Mouse (Mus musculus): Measurements from ENCODE around the gene Slc25a26.

Gene Slc25a26

DNA sequence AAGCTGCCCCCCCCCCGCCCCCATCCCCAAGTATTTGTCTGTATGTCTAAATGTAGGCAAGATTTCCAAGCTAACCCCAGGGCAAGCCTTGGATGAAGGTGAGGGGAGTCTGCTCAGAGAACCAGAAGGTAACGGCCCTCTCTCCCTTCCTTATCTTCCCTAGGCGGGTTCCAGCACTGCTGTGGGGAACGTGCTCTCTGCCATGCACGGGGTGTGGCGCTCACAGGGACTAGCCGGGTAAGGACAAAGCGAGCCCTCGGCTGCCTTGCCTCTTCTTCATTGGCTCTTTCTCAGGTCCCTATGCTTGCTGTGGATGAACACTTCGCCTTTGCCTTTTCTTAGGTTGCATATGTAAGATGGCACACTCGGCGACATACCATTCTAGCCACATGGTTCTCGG, 98.9 kb downstream of the Slc25a26 start:
- DNase-seq (ENCODE audit: low spot score) = no peak

DNA sequence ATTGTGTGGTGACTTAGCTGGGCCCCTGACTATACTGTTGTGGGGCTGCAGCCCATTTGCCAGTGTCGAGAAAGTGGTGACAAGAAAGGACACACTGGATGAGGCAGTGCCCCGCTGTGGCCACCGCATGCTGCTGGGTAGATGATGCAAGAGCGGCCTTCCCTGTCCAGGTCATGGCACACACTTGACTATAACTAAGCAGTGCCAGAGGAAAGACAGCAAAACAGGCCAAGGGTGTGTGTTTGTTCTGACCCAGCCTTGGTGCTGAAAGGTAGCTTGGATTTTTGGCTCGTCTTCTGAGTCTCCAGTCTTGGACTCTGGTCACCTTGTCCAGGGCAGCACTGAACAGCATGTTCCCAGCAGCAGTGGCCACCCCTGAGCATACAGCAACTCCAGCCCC, 101.0 kb downstream of the Slc25a26 start:
- DNase-seq (ENCODE audit: low spot score) = no peak

- no peak for DNase-seq (ENCODE audit: low spot score)
Measured at GRCm38 (mm10) chr6:94601811-94602210, 101.7 kb downstream of the Slc25a26 start.

- DNase-seq (ENCODE audit: low spot score) = no peak
Measured at GRCm38 (mm10) chr6:94604072-94604471, 103.9 kb downstream of the Slc25a26 start.

- no peak for DNase-seq (ENCODE audit: low spot score)
Measured at GRCm38 (mm10) chr6:94604546-94604945, 104.4 kb downstream of the Slc25a26 start.

DNA sequence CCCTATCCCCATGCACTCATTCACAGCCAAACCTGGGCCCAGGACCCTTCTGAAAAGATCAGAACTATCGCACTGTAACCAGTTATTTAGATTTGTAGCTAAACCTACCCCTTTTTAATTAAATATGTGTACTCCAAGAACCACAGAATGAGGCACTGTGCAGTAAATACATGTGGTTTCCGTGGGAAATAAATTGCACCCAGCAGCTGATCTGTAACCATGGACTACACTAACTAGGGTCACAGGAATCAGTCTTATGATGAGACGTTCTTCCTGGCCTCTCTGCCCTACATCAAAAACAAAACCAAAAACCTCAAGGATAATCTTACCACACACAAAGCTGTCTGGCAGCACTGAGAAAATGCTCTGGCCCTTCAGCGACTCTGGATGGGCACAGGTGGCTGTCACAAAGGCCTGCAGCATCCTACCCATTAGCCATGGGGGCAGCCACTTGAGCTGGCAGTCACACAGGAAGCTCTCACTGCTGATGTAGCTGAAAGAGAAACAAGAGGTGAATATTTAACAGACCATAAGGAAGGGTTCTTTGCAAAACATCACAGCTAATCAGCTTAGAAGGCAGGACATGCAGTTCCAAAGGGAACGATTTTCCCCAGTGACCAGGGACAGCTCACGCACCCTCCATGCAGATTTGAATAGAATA, 113.2 kb downstream of the Slc25a26 start:
- DNase-seq (ENCODE audit: low spot score) = no peak

- no peak for DNase-seq (ENCODE audit: low spot score)
Measured at GRCm38 (mm10) chr6:94614346-94614745, 114.2 kb downstream of the Slc25a26 start.

DNA sequence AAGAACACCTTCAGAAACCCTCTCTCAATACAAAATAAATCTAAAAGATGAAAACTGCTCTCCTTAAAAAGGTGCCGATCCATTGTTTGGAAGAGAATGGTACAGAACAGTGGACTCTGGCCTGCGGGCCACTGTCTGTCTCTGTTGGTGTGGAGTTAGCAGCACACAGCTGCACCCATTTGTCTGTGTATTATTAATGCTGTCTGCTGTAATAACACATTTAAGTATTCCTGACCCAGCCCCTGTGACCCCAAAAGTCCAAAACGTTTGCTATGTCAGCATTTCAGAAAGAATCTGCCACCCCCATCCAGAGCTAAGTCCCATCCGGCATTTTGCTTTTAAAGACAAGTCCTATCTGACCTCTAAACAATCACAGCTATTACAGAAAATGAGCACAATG, 115.8 kb downstream of the Slc25a26 start:
- no peak for DNase-seq (ENCODE audit: low spot score)

GRCm38 (mm10) chr6:94618671-94619070, 118.5 kb downstream of the Slc25a26 start:
- DNase-seq (ENCODE audit: low spot score) = no peak

DNA sequence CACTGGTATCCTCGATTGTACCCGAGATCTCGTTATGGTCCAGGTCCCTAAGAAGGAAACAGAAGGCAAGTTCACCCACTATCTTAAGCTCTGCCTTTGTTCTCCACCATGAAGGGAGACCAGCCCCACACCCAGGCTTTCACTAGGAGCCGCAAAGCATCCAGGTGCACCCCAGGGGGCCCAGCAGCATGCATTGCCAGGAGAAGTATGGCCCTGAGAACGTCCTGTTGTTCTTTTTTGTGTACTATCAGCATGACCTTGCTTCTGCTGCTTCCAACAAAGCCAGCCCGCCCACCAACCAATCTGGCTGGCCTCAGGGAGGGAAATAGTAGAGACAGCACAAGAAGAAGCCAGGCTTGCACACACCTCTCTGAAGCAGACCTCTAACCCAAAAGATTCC, 120.2 kb downstream of the Slc25a26 start:
- peak; percentile 52 for DNase-seq (ENCODE audit: low spot score)

DNA sequence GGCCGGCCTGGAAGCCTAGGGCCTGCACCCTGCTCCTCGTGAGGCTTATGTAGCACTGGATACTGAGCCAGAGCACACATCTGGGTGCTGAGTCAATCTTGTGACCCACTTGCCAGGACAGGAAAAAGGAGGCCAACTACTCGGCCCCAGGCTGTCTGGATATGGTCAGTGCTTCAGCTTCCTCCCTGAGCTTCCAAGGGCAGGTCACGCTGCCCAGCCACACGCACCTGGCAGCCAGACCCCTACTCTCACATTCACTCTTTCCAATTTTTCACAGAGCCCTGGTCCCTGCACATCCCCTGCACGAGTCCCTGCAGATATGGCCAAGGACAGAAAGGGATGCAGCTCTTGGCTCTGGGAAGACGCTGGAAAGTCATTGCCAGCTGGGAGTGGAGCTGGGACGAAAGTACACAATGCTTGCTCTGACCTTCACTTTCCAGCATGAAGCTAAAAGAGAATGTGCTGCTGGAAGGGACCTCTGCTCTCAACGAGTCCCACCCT, 120.7 kb downstream of the Slc25a26 start:
- peak; percentile 54 for DNase-seq (ENCODE audit: low spot score)

DNA sequence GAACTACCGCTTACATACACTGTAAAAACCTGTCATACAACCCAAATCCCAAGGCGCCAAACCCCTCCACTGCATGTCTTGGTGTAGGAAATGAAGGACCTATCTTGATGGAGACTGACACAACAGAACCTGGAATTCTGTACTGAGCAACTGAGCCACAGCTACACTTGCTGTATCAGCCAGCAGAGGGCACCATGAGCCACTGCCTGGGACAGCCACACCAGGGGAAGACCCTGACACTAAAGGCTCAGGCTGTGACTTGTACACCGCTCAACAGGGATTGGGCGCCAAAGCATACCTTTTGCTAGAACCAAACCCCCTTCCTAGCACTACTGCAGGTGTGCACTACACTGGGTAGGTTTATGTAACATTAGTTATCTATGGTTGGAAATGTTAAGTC, 122.9 kb downstream of the Slc25a26 start:
- DNase-seq (ENCODE audit: low spot score) = peak; percentile 78

DNA sequence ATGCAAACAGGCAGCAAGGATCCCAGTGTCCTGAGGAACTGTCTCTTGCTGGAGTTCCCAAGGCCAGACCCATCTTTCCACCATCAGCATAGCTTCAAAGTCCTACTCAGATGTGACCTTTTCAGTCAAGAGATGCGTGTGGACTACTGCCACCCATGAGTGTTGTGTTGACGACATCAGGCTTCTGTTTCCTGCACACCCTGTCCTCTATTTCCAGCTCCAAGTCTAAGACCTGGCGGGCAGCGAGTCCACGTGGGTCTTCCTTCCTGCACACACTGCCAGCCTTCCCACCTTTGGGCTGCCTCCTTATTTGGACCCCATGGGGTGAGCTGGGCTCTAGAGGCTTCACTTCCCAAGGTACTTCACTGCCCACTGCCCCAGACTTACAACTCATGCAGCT, 124.4 kb downstream of the Slc25a26 start:
- DNase-seq (ENCODE audit: low spot score) = no peak

GRCm38 (mm10) chr6:94625896-94626295, 125.8 kb downstream of the Slc25a26 start:
- DNase-seq (ENCODE audit: low spot score) = no peak

- no peak for DNase-seq (ENCODE audit: low spot score)
Measured at GRCm38 (mm10) chr6:94626807-94627206, 126.7 kb downstream of the Slc25a26 start.

GRCm38 (mm10) chr6:94627714-94628595, 127.8 kb downstream of the Slc25a26 start:
- DNase-seq (ENCODE audit: low spot score) = no peak

DNA sequence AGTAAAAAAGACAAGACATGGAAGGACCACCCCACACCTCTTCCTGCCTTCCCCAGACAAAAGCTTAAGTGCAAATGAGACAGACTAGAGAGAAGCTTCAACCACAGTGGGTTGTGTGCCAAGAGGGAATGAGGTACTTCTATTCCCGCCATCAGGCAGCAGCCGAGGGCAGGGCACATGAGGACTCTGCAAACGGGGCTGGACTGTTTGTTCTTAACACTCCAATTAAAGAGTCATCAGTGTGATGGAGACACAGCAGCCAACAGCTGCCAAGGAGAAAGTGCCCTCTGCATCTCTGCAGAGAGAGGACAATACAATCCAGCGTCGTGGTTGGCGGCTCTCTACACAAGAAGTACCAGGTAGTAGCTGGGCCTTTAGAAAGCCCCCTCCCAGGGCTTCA, 128.7 kb downstream of the Slc25a26 start:
- DNase-seq (ENCODE audit: low spot score) = no peak

- DNase-seq (ENCODE audit: low spot score) = no peak
Measured at GRCm38 (mm10) chr6:94631051-94631778, 131.1 kb downstream of the Slc25a26 start.

GRCm38 (mm10) chr6:94631779-94632082, 131.6 kb downstream of the Slc25a26 start:
- no peak for DNase-seq (ENCODE audit: low spot score)

GRCm38 (mm10) chr6:94634274-94634673, 134.1 kb downstream of the Slc25a26 start:
- DNase-seq (ENCODE audit: low spot score) = no peak

- DNase-seq (ENCODE audit: low spot score) = no peak
Measured at GRCm38 (mm10) chr6:94634710-94635109, 134.6 kb downstream of the Slc25a26 start.

GRCm38 (mm10) chr6:94635343-94635742, 135.2 kb downstream of the Slc25a26 start:
- no peak for DNase-seq (ENCODE audit: low spot score)

- no peak for DNase-seq (ENCODE audit: low spot score)
Measured at GRCm38 (mm10) chr6:94637024-94637434, 136.9 kb downstream of the Slc25a26 start.

All from testis, postnatal 10 days (tissue).